Mouse (Mus musculus) midbrain, embryonic 12.5 days (tissue): Measurements from ENCODE around the gene Kcnb1. TPM values are rescaled to one million over a fixed set of nuclear protein-coding genes. Genes with fewer than 3 reads are reported as not detected.

Experiments used
- ATAC-seq: fragments of 200-750 bp; cut with Nextera tagmentation; 2 replicates; pipeline ENCODE4 v1.8.0; 2017; ENCODE audit warnings: low read depth, moderate TSS enrichment, moderate library complexity; ENCODE audit not compliant: low FRiP score
- H3K27ac ChIP-seq: fragments of 300-500 bp; sonication (generic); replicated peaks from 2 replicates; pipeline ENCODE4 v1.5.1; 2016; ENCODE audit warnings: mild to moderate bottlenecking
- H3K27me3 ChIP-seq: fragments of 300-500 bp; sonication (generic); 2 replicates; pipeline ENCODE4 v1.6.1; 2016; ENCODE audit warnings: mild to moderate bottlenecking
- H3K36me3 ChIP-seq: fragments of 300-500 bp; sonication (generic); 2 replicates; pipeline ENCODE4 v1.6.1; 2016
- H3K4me1 ChIP-seq: fragments of 300-500 bp; sonication (generic); 2 replicates; pipeline ENCODE4 v1.6.1; 2016
- H3K4me2 ChIP-seq: fragments of 300-500 bp; sonication (generic); replicated peaks from 2 replicates; pipeline ENCODE4 v1.6.1; 2016; ENCODE audit warnings: mild to moderate bottlenecking, moderate library complexity
- H3K4me3 ChIP-seq: fragments of 300-500 bp; sonication (generic); 2 replicates; pipeline ENCODE4 v1.5.1; 2016; ENCODE audit warnings: mild to moderate bottlenecking
- H3K9ac ChIP-seq: fragments of 300-500 bp; sonication (generic); replicated peaks from 2 replicates; pipeline ENCODE4 v1.6.1; 2016; ENCODE audit warnings: mild to moderate bottlenecking, moderate library complexity
- H3K9me3 ChIP-seq: fragments of 300-500 bp; sonication (generic); 2 replicates; pipeline ENCODE4 v1.6.1; 2016; ENCODE audit warnings: mild to moderate bottlenecking
- WGBS: fragments of 180-500 bp; shearing (Covaris S2); methylation state at CpG from one replicate; pipeline ENCODE4 v1.1.7; 2016; 5-methylcytosine and 5-hydroxymethylcytosine counted together
- polyA plus RNA-seq: library from polyadenylated mRNA; unstranded; fragments of >200 nt; fragmentation: Nextera tagmentation; extraction: Ambion mirVana; gene quantifications from 2 replicates; pipeline ENCODE4 v1.2.1, GENCODE M21; 2016

The Kcnb1 gene
- polyA plus RNA-seq, 1 experiment from 2014 or later: 1.4 TPM

DNA sequence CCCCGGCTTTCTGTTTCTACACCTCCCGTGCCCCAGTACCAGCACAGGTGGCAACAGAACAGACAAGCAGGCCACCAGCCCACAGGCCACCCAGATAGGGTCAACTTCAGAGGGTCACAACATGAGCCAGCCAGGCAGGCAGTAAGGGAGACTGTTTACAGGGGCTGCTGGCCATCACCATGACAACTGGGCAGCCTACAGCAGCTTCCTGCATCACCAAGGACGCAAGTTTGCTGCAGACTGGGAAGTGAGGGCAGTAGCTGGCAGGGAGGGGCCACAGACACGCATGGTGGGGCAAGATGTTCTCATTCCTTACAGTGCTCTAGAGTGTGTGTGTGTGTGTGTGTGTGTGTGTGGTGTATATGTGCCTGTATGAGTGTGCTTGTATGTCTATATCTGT is 108.3 kb downstream of the Kcnb1 start:
- H3K27ac ChIP-seq: no peak overlapping the region
- ATAC-seq: peak; percentile 49; the same call in 1 of the 2 replicates

GRCm38 (mm10) chr2:167081135-167081534 is 108.8 kb downstream of the Kcnb1 start:
- WGBS: 61% methylated on average over 6 of the region's 6 CpGs
- Histone ChIP-seq H3K27ac (no peak overlapping the region), H3K36me3 (no peaks in the 10 kb centered on the region), H3K9me3 (no peaks in the 10 kb centered on the region), H3K27me3 (no peaks in the 10 kb centered on the region), H3K4me3 (no peak overlapping the region), H3K4me2 (no peak overlapping the region), H3K4me1 (peaks cover 28% of the 10 kb centered on the region), H3K9ac (no peak overlapping the region)
- no peak for ATAC-seq

More for the DNA sequence above, 108.3 kb downstream of the Kcnb1 start:
- H3K4me1 ChIP-seq: peaks cover 28% of the 10 kb centered on the region
- H3K9me3 ChIP-seq: no peaks in the 10 kb centered on the region
- no peak overlapping the region for H3K4me3 ChIP-seq
- no peak overlapping the region for H3K9ac ChIP-seq
- 31% methylated on average over 4 of the region's 4 CpGs for WGBS
- H3K4me2 ChIP-seq: no peak overlapping the region
- H3K27me3 ChIP-seq: no peaks in the 10 kb centered on the region
- no peaks in the 10 kb centered on the region for H3K36me3 ChIP-seq

- no peak for ATAC-seq
- H3K36me3 ChIP-seq: no peaks in the 10 kb centered on the region
Measured at GRCm38 (mm10) chr2:167080387-167080786, 109.6 kb downstream of the Kcnb1 start.

GRCm38 (mm10) chr2:167079535-167080257 is 110.3 kb downstream of the Kcnb1 start:
- Histone ChIP-seq H3K9ac (no peak overlapping the region), H3K4me3 (no peak overlapping the region), H3K27ac (0 out of 2 replicates have a peak overlapping the region, but pooled peaks have one; percentile 39), H3K27me3 (no peaks in the 10 kb centered on the region), H3K4me2 (0 out of 2 replicates have a peak overlapping the region, but pooled peaks have one; percentile 7), H3K36me3 (no peaks in the 10 kb centered on the region), H3K9me3 (no peaks in the 10 kb centered on the region), H3K4me1 (peaks cover 28% of the 10 kb centered on the region)
- 53% methylated on average over 18 of the region's 18 CpGs for WGBS
- peak; percentile 69; the same call in 1 of the 2 replicates for ATAC-seq

More at GRCm38 (mm10) chr2:167080387-167080786, 109.6 kb downstream of the Kcnb1 start:
- Histone ChIP-seq H3K4me1 (peaks cover 28% of the 10 kb centered on the region), H3K9ac (no peak overlapping the region), H3K4me3 (no peak overlapping the region), H3K4me2 (no peak overlapping the region), H3K27ac (no peak overlapping the region), H3K9me3 (no peaks in the 10 kb centered on the region), H3K27me3 (no peaks in the 10 kb centered on the region)
- 79% methylated on average over 3 of the region's 3 CpGs for WGBS

DNA sequence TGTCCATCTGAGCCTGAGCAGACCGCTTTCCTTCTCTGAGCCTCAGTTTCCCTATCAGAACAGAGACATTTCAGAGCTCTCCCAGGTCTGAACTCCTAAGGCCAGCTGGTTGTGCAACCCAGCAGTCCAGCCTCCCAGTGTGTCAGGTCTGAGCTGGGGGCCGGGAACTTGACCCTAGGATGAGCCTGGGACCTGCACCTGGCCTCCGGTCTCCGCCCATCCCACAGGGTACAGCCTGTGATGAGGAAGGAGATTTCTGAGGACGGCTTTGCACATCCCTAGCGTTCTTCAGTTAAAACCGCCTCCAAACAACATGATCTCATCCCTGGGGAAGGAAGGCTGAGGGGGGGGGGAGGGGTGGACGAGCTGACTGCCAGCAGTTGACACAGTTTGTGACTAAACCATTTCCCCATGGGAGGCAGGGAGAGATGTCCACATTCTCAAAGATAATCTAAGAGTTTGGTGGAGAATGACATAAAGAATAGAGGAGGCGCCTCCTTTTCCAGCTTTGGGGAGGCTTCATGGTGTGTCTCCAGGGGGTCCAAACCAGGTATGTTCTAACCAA is 110.9 kb downstream of the Kcnb1 start:
- 58% methylated on average over 9 of the region's 9 CpGs for WGBS
- ATAC-seq: 0 out of 2 replicates have a peak, but pooled peaks have one; percentile 49

DNA sequence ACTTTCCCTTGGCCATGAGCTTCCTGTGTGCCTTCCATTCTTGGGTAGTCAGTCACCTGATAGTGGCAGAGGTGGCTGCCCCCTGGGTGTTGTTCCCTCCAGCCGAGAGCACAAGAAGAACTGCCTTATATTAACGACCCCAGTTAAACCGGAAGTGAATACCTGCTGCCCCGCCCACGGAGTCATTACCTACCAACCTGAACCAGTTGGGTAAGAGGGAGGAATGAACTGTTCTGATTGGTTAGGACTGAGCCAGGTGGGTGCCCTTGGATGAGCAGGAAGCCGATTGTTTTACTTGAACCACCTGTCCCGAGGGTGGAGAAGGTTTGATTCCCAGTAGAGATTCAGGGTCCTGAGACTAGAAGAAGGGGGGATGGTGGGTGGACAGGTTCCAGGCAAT is 111.5 kb downstream of the Kcnb1 start:
- ATAC-seq: no peak

More for the DNA sequence above, 110.9 kb downstream of the Kcnb1 start:
- H3K27ac ChIP-seq: 0 out of 2 replicates have a peak overlapping the region, but pooled peaks have one; percentile 10
- H3K4me3 ChIP-seq: no peak overlapping the region
- H3K9me3 ChIP-seq: no peaks in the 10 kb centered on the region
- H3K4me2 ChIP-seq: 0 out of 2 replicates have a peak overlapping the region, but pooled peaks have one; percentile 7
- H3K9ac ChIP-seq: no peak overlapping the region
- H3K27me3 ChIP-seq: no peaks in the 10 kb centered on the region
- peaks cover 28% of the 10 kb centered on the region for H3K4me1 ChIP-seq
- H3K36me3 ChIP-seq: no peaks in the 10 kb centered on the region

DNA sequence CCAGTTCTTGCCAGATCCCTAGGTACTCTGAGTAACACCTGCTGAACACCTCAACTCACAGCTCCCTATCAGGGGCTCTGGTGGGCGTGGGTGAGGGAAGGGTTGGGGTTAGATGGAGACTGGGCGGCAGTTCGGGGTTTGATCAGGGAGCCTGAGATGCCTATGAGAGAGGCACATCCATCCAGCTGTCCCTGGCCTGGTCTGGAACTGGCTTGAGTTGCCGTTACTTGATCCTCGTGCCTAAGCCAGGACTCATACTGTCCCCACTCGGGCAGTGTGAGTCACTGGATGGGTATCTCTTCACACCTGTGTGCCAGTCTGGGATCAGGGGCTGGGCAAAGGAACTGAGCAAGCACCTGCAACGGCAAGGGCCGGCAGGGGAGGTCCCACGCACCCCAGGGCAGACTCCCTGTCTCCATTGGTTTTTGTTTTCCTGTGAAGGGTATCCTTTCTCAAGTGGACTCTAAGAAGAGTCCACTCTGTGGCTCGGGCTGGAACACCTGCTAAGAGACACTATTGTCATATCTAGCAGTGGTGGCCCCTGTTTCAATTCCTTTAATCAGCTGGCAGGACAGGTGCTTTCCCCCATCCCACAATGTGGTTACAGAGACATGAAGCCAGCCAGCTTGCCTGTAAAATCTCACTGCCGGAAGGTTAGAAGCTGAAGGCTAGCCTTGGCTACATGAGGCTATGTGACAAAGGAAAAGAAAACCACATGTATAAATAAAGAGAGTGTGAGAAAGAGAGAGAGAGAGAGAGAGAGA is 112.6 kb downstream of the Kcnb1 start:
- ATAC-seq: no peak

More for the DNA sequence above, 111.5 kb downstream of the Kcnb1 start:
- Histone ChIP-seq H3K4me1 (peaks cover 28% of the 10 kb centered on the region), H3K27ac (no peak overlapping the region), H3K4me2 (no peak overlapping the region), H3K27me3 (no peaks in the 10 kb centered on the region), H3K9me3 (no peaks in the 10 kb centered on the region), H3K9ac (no peak overlapping the region), H3K36me3 (no peaks in the 10 kb centered on the region), H3K4me3 (no peak overlapping the region)
- WGBS: 58% methylated on average over 7 of the region's 7 CpGs

GRCm38 (mm10) chr2:167076759-167077158 is 113.2 kb downstream of the Kcnb1 start:
- Histone ChIP-seq H3K9me3 (no peaks in the 10 kb centered on the region), H3K27me3 (no peaks in the 10 kb centered on the region), H3K4me1 (peaks cover 29% of the 10 kb centered on the region), H3K27ac (no peak overlapping the region), H3K4me2 (no peak overlapping the region), H3K4me3 (no peak overlapping the region), H3K36me3 (no peaks in the 10 kb centered on the region), H3K9ac (no peak overlapping the region)
- 71% methylated on average over 2 of the region's 2 CpGs for WGBS
- ATAC-seq: no peak

More for the DNA sequence above, 112.6 kb downstream of the Kcnb1 start:
- no peaks in the 10 kb centered on the region for H3K9me3 ChIP-seq
- H3K27me3 ChIP-seq: no peaks in the 10 kb centered on the region
- 85% methylated on average over 11 of the region's 11 CpGs for WGBS
- H3K4me1 ChIP-seq: peaks cover 29% of the 10 kb centered on the region
- H3K9ac ChIP-seq: no peak overlapping the region
- H3K4me3 ChIP-seq: no peak overlapping the region
- H3K36me3 ChIP-seq: no peaks in the 10 kb centered on the region
- H3K27ac ChIP-seq: no peak overlapping the region
- no peak overlapping the region for H3K4me2 ChIP-seq

- no peaks in the 10 kb centered on the region for H3K36me3 ChIP-seq
- no peaks in the 10 kb centered on the region for H3K27me3 ChIP-seq
- no peaks in the 10 kb centered on the region for H3K9me3 ChIP-seq
- no peak overlapping the region for H3K4me3 ChIP-seq
- ATAC-seq: no peak
- peaks cover 25% of the 10 kb centered on the region for H3K4me1 ChIP-seq
- H3K4me2 ChIP-seq: no peak overlapping the region
- no peak overlapping the region for H3K27ac ChIP-seq
- 95% methylated on average over 4 of the region's 4 CpGs for WGBS
- H3K9ac ChIP-seq: no peak overlapping the region
Measured at GRCm38 (mm10) chr2:167076352-167076751, 113.6 kb downstream of the Kcnb1 start.

DNA sequence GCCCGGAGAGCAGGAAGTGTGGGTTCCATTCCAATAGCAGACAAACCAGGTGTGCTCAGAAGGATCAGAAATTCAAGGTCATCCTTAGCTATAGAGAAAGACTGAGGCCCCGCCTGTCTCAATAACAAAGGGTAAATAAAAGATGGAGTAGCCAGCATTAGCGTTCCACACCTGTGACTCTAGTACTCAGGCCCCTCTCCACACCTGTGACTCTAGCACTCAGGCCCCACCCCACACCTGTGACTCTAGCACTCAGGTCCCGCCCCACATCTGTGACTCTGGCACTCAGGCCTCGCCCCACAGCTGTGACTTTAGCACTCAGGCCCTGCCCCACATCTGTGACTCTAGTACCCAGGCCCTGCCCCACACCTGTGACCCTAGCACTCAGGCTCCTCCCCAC is 115.4 kb downstream of the Kcnb1 start:
- no peaks in the 10 kb centered on the region for H3K27me3 ChIP-seq
- H3K9me3 ChIP-seq: no peaks in the 10 kb centered on the region
- H3K4me3 ChIP-seq: no peak overlapping the region
- no peaks in the 10 kb centered on the region for H3K36me3 ChIP-seq
- no peak overlapping the region for H3K9ac ChIP-seq
- no peak overlapping the region for H3K27ac ChIP-seq
- WGBS: 90% methylated on average over 5 of the region's 5 CpGs
- no peak for ATAC-seq
- peaks cover 20% of the 10 kb centered on the region for H3K4me1 ChIP-seq
- no peak overlapping the region for H3K4me2 ChIP-seq

GRCm38 (mm10) chr2:167071641-167072601 is 118.0 kb downstream of the Kcnb1 start:
- Histone ChIP-seq H3K27me3 (no peaks in the 10 kb centered on the region), H3K36me3 (no peaks in the 10 kb centered on the region), H3K4me2 (peak overlapping the region; percentile 61), H3K9me3 (no peaks in the 10 kb centered on the region), H3K27ac (peak overlapping the region; percentile 74), H3K9ac (peak overlapping the region; percentile 54), H3K4me1 (peaks cover 8% of the 10 kb centered on the region; the same call in 1 of the 2 replicates), H3K4me3 (peak overlapping the region; percentile 46)
- 9% methylated on average over 22 of the region's 22 CpGs for WGBS
- ATAC-seq: peak; percentile 96
